Mouse (Mus musculus): ENCODE results near the gene Tmem41b. TPM values are rescaled to one million over a fixed set of nuclear protein-coding genes. Genes with fewer than 3 reads are reported as not detected.
"Not testable (repeated sequence)": the region's sequence is repeated elsewhere in the genome, so short reads cannot be mapped to it uniquely, and the experiment has no call there.

The Tmem41b gene
- total RNA-seq, 1 experiment, result 154 TPM

GRCm38 (mm10) chr7:109991286-109991685, 4.6 kb upstream of the Tmem41b start:
- H3K4me3 ChIP-seq (ENCODE audit: insufficient read depth in 1 of 2, low read depth in 1 of 2, low read length in 2 of 2, poor library complexity in 1 of 2, severe bottlenecking in 1 of 2), result no peak overlapping the region
- H3K27ac ChIP-seq (ENCODE audit: insufficient read depth, low read depth, low read length, poor library complexity, severe bottlenecking), result no peak overlapping the region
- in situ Hi-C loops (cut with MboI; ENCODE audit: low sequenced_read_pairs in 2 of 2, unreplicated experiment in 2 of 2), result no loop called here
- no peaks in the 10 kb centered on the region for H3K36me3 ChIP-seq (ENCODE audit: control insufficient read depth, insufficient read depth, low read length, poor library complexity, severe bottlenecking)
- H3K4me1 ChIP-seq (ENCODE audit: control insufficient read depth in 2 of 2, insufficient read depth in 2 of 2, low read length in 2 of 2, poor library complexity in 1 of 2), result no peaks in the 10 kb centered on the region
- no peaks in the 10 kb centered on the region for H3K9me3 ChIP-seq (ENCODE audit: control insufficient read depth, insufficient read depth, low read depth, low read length)
- DNase-seq (ENCODE audit: low read depth, low spot score), result no peak
- no peak overlapping the region for H3K9ac ChIP-seq (ENCODE audit: insufficient read depth, low read depth, low read length, poor library complexity, severe bottlenecking)
- TF ChIP-seq MAFK (IDR thresholded peaks at IDR 0.05; ENCODE audit: insufficient read depth, low read depth, low read length) (no peak), CHD2 (IDR thresholded peaks at IDR 0.05; ENCODE audit: low read depth, low read length) (no peak), ZC3H11A (IDR thresholded peaks at IDR 0.05; ENCODE audit: borderline replicate concordance, low read depth, low read length) (no peak), ZNF384 (IDR thresholded peaks at IDR 0.05; ENCODE audit: low read depth, low read length) (no peak), HCFC1 (IDR thresholded peaks at IDR 0.05; ENCODE audit: borderline replicate concordance, insufficient read depth, low read length) (no peak)

GRCm38 (mm10) chr7:109986133-109986669, 528 bp downstream of the Tmem41b start:
- peak; percentile 99 for DNase-seq (ENCODE audit: low read depth, low spot score)
- Histone ChIP-seq H3K9ac (ENCODE audit: insufficient read depth, low read depth, low read length, poor library complexity, severe bottlenecking) (peak overlapping the region; percentile 89), H3K27ac (ENCODE audit: insufficient read depth, low read depth, low read length, poor library complexity, severe bottlenecking) (peak overlapping the region; percentile 43), H3K4me1 (ENCODE audit: control insufficient read depth in 2 of 2, insufficient read depth in 2 of 2, low read length in 2 of 2, poor library complexity in 1 of 2) (no peaks in the 10 kb centered on the region), H3K36me3 (ENCODE audit: control insufficient read depth, insufficient read depth, low read length, poor library complexity, severe bottlenecking) (peaks cover 5% of the 10 kb centered on the region; the same call in 1 of the 2 replicates), H3K9me3 (ENCODE audit: control insufficient read depth, insufficient read depth, low read depth, low read length) (no peaks in the 10 kb centered on the region), H3K4me3 (ENCODE audit: insufficient read depth in 1 of 2, low read depth in 1 of 2, low read length in 2 of 2, poor library complexity in 1 of 2, severe bottlenecking in 1 of 2) (peak overlapping the region; percentile 81 to 87)
- in situ Hi-C loops (cut with MboI; ENCODE audit: low sequenced_read_pairs in 2 of 2, unreplicated experiment in 2 of 2), result no loop called here
- no peak for TF ChIP-seq MAFK (IDR thresholded peaks at IDR 0.05; ENCODE audit: insufficient read depth, low read depth, low read length)
- peak; percentile 80; the same call in 1 of the 2 replicates for TF ChIP-seq HCFC1 (IDR thresholded peaks at IDR 0.05; ENCODE audit: borderline replicate concordance, insufficient read depth, low read length)
- TF ChIP-seq ZNF384 (IDR thresholded peaks at IDR 0.05; ENCODE audit: low read depth, low read length), result no peak
- peak; percentile 83 for TF ChIP-seq CHD2 (IDR thresholded peaks at IDR 0.05; ENCODE audit: low read depth, low read length)

- peaks cover 5% of the 10 kb centered on the region; the same call in 1 of the 2 replicates for H3K36me3 ChIP-seq (ENCODE audit: control insufficient read depth, insufficient read depth, low read length, poor library complexity, severe bottlenecking)
- no peaks in the 10 kb centered on the region for H3K9me3 ChIP-seq (ENCODE audit: control insufficient read depth, insufficient read depth, low read depth, low read length)
- H3K9ac ChIP-seq (ENCODE audit: insufficient read depth, low read depth, low read length, poor library complexity, severe bottlenecking), result peak overlapping the region; percentile 89
- TF ChIP-seq HCFC1 (IDR thresholded peaks at IDR 0.05; ENCODE audit: borderline replicate concordance, insufficient read depth, low read length) (no peak), MAFK (IDR thresholded peaks at IDR 0.05; ENCODE audit: insufficient read depth, low read depth, low read length) (no peak), CHD2 (IDR thresholded peaks at IDR 0.05; ENCODE audit: low read depth, low read length) (no peak), ZC3H11A (IDR thresholded peaks at IDR 0.05; ENCODE audit: borderline replicate concordance, low read depth, low read length) (no peak), ZNF384 (IDR thresholded peaks at IDR 0.05; ENCODE audit: low read depth, low read length) (no peak)
- in situ Hi-C loops (cut with MboI; ENCODE audit: low sequenced_read_pairs in 2 of 2, unreplicated experiment in 2 of 2), result no loop called here
- H3K4me3 ChIP-seq (ENCODE audit: insufficient read depth in 1 of 2, low read depth in 1 of 2, low read length in 2 of 2, poor library complexity in 1 of 2, severe bottlenecking in 1 of 2), result peak overlapping the region; percentile 81 to 87
- no peak for DNase-seq (ENCODE audit: low read depth, low spot score)
- H3K4me1 ChIP-seq (ENCODE audit: control insufficient read depth in 2 of 2, insufficient read depth in 2 of 2, low read length in 2 of 2, poor library complexity in 1 of 2), result no peaks in the 10 kb centered on the region
- H3K27ac ChIP-seq (ENCODE audit: insufficient read depth, low read depth, low read length, poor library complexity, severe bottlenecking), result peak overlapping the region; percentile 43
These were observed 1.0 kb downstream of the Tmem41b start for GRCm38 (mm10) chr7:109985661-109986132.

- H3K4me1 ChIP-seq (ENCODE audit: control insufficient read depth in 2 of 2, insufficient read depth in 2 of 2, low read length in 2 of 2, poor library complexity in 1 of 2); in situ Hi-C loops (cut with MboI; ENCODE audit: low sequenced_read_pairs in 2 of 2, unreplicated experiment in 2 of 2); H3K36me3 ChIP-seq (ENCODE audit: control insufficient read depth, insufficient read depth, low read length, poor library complexity, severe bottlenecking); H3K27ac ChIP-seq (ENCODE audit: insufficient read depth, low read depth, low read length, poor library complexity, severe bottlenecking); H3K4me3 ChIP-seq (ENCODE audit: insufficient read depth in 1 of 2, low read depth in 1 of 2, low read length in 2 of 2, poor library complexity in 1 of 2, severe bottlenecking in 1 of 2); H3K9me3 ChIP-seq (ENCODE audit: control insufficient read depth, insufficient read depth, low read depth, low read length); DNase-seq (ENCODE audit: low read depth, low spot score); H3K9ac ChIP-seq (ENCODE audit: insufficient read depth, low read depth, low read length, poor library complexity, severe bottlenecking): not testable (repeated sequence)
These were observed 2.1 kb downstream of the Tmem41b start for GRCm38 (mm10) chr7:109984608-109985007.

GRCm38 (mm10) chr7:109977131-109977530, 9.6 kb downstream of the Tmem41b start:
- in situ Hi-C loops (cut with MboI; ENCODE audit: low sequenced_read_pairs in 2 of 2, unreplicated experiment in 2 of 2); H3K4me3 ChIP-seq (ENCODE audit: insufficient read depth in 1 of 2, low read depth in 1 of 2, low read length in 2 of 2, poor library complexity in 1 of 2, severe bottlenecking in 1 of 2); H3K27ac ChIP-seq (ENCODE audit: insufficient read depth, low read depth, low read length, poor library complexity, severe bottlenecking); DNase-seq (ENCODE audit: low read depth, low spot score); H3K4me1 ChIP-seq (ENCODE audit: control insufficient read depth in 2 of 2, insufficient read depth in 2 of 2, low read length in 2 of 2, poor library complexity in 1 of 2); H3K36me3 ChIP-seq (ENCODE audit: control insufficient read depth, insufficient read depth, low read length, poor library complexity, severe bottlenecking); H3K9me3 ChIP-seq (ENCODE audit: control insufficient read depth, insufficient read depth, low read depth, low read length); H3K9ac ChIP-seq (ENCODE audit: insufficient read depth, low read depth, low read length, poor library complexity, severe bottlenecking): not testable (repeated sequence)
